Mouse (Mus musculus): ENCODE measurements around the gene Ednra.

DNA sequence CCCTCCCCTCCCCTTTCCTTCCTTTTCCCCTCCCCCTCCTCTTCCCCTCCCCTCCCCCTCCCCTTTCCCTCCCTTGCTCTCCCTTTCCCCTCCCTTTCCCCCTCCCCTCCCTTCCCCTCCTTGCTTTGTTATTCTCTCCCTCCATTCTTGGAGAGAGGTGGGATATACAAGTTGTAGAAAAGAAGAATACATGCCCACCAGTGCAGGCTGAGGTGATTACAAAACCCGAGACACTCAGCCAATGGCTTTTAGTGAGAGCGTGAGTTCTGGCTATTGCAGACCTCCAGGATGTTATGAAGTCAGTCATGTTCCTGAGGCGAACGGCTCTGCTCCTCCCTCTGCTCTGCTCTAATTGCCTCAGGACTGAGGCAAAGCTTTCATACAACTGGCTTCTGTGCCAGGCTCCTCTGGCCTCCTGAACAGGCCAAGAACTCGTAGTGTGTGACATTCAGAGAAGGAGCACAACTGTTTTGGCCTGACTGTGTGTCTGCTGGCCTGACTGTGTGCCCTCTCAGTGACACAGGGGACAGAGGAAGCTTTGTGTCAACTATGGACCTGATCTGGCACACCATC is 28.7 kb downstream of the Ednra start:
- TF ChIP-seq CTCF (IDR thresholded peaks at IDR 0.05; ENCODE audit: control insufficient read depth, insufficient read depth, low read length) (no peak), POLR2A (IDR thresholded peaks at IDR 0.05; ENCODE audit: borderline replicate concordance, control insufficient read depth, low read depth, low read length) (no peak)
